Mouse (Mus musculus) megakaryocyte-erythroid progenitor cell, adult 5-6 weeks (primary cell): ENCODE measurements around the gene a. TPM values are rescaled to one million over a fixed set of nuclear protein-coding genes. Genes with fewer than 3 reads are reported as not detected.

Experiments
- total RNA-seq, 2 experiments: library from RNA; stranded (forward) in 1 of 2; stranded (reverse) in 1 of 2; fragments of 200-1000, 215-1000 nt in 1 of 2; fragments of >200 nt in 1 of 2; fragmentation: Nextera tagmentation in 1 of 2; gene quantifications; 2 replicates each; pipeline ENCODE4 v1.2.3; 2014 to 2017

a gene
- total RNA-seq, 2 experiments from 2014 or later: not detected

Other genes with a start within 250 kb of the a start
- gene 1700003F12Rik, start 244.3 kb upstream of the a start, total RNA-seq (2014; fragmentation: Nextera tagmentation): not detected in 2 replicates
- not detected in 2 replicates for gene 1700003F12Rik, start 244.3 kb upstream of the a start, total RNA-seq (2017)
- gene Actl10, start 239.6 kb upstream of the a start, total RNA-seq (2014; fragmentation: Nextera tagmentation): not detected in 2 replicates
- gene Actl10, start 239.6 kb upstream of the a start, total RNA-seq (2017): not detected in 2 replicates
- gene Necab3, start 232.5 kb upstream of the a start, total RNA-seq (2014; fragmentation: Nextera tagmentation): 3.1 and 6.1 TPM in 2 replicates
- gene Necab3, start 232.5 kb upstream of the a start, total RNA-seq (2017): 0.09 and 1.8 TPM in 2 replicates
- 25.3 and 26.1 TPM in 2 replicates for gene E2f1, start 221.5 kb upstream of the a start, total RNA-seq (2014; fragmentation: Nextera tagmentation)
- 7.0 and 7.8 TPM in 2 replicates for gene E2f1, start 221.5 kb upstream of the a start, total RNA-seq (2017)
- 17.3 and 18.1 TPM in 2 replicates for gene Pxmp4, start 187.7 kb upstream of the a start, total RNA-seq (2014; fragmentation: Nextera tagmentation)
- gene Pxmp4, start 187.7 kb upstream of the a start, total RNA-seq (2017): 9.1 and 12.4 TPM in 2 replicates
- gene Zfp341, start 178.1 kb upstream of the a start, total RNA-seq (2014; fragmentation: Nextera tagmentation): 5.1 and 7.1 TPM in 2 replicates
- 0.30 and 1.1 TPM in 2 replicates for gene Zfp341, start 178.1 kb upstream of the a start, total RNA-seq (2017)
- not detected in 2 replicates for gene 4930519P11Rik, start 178.0 kb upstream of the a start, total RNA-seq (2014; fragmentation: Nextera tagmentation)
- gene 4930519P11Rik, start 178.0 kb upstream of the a start, total RNA-seq (2017): not detected in 2 replicates
- 79.5 and 118 TPM in 2 replicates for gene Chmp4b, start 139.7 kb upstream of the a start, total RNA-seq (2014; fragmentation: Nextera tagmentation)
- gene Chmp4b, start 139.7 kb upstream of the a start, total RNA-seq (2017): 95.1 and 99.0 TPM in 2 replicates
- gene Gm14214, start 21.4 kb upstream of the a start, total RNA-seq (2014; fragmentation: Nextera tagmentation): not detected in 2 replicates
- not detected in 2 replicates for gene Gm14214, start 21.4 kb upstream of the a start, total RNA-seq (2017)
- gene Raly, start 306 bp upstream of the a start, total RNA-seq (2014; fragmentation: Nextera tagmentation): 153 and 167 TPM in 2 replicates
- gene Raly, start 306 bp upstream of the a start, total RNA-seq (2017): 152 and 190 TPM in 2 replicates
- gene Eif2s2, start 101.5 kb downstream of the a start, total RNA-seq (2014; fragmentation: Nextera tagmentation): 172 and 189 TPM in 2 replicates
- 319 and 320 TPM in 2 replicates for gene Eif2s2, start 101.5 kb downstream of the a start, total RNA-seq (2017)
- gene Gm14226, start 226.9 kb downstream of the a start, total RNA-seq (2014; fragmentation: Nextera tagmentation): not detected in 2 replicates
- gene Gm14226, start 226.9 kb downstream of the a start, total RNA-seq (2017): not detected in 2 replicates